Mouse (Mus musculus): ENCODE measurements around the gene Gapvd1. TPM values are rescaled to one million over a fixed set of nuclear protein-coding genes. Genes with fewer than 3 reads are reported as not detected.

The Gapvd1 gene
- total and polyA plus RNA-seq, 2 experiments = 10.6 to 32.4 TPM

- DNase-seq (ENCODE audit: extremely low read depth, low read depth, low spot score) = no peak
- H3K27ac ChIP-seq (replicated peaks; ENCODE audit: insufficient read depth, low read depth, low read length) = no peak overlapping the region
- no peak overlapping the region for H3K9ac ChIP-seq (ENCODE audit: low read depth, low read length)
- WGBS = 40% methylated on average over 2 of the region's 2 CpGs
- no peak for TF ChIP-seq CTCF (IDR thresholded peaks at IDR 0.05; ENCODE audit: low read depth, low read length)
- TF ChIP-seq POLR2A (IDR thresholded peaks at IDR 0.05; ENCODE audit: extremely low read depth, insufficient read depth, low read length) = no peak
- no peak overlapping the region for H3K4me3 ChIP-seq (ENCODE audit: insufficient read depth, low read depth, low read length)
- H3K79me2 ChIP-seq (ENCODE audit: control insufficient read depth, insufficient read depth, low read length) = peaks cover 31% of the 10 kb centered on the region
- H3K4me1 ChIP-seq (ENCODE audit: control insufficient read depth, insufficient read depth, low read length) = peaks cover 18% of the 10 kb centered on the region
- no peaks in the 10 kb centered on the region; the same call in none of the 2 replicates for H3K36me3 ChIP-seq (ENCODE audit: control insufficient read depth, insufficient read depth, low read length)
- no peaks in the 10 kb centered on the region for H3K27me3 ChIP-seq (ENCODE audit: control insufficient read depth, insufficient read depth, low read length)
These were observed 4.8 kb downstream of the Gapvd1 start for GRCm38 (mm10) chr2:34750245-34750644.

GRCm38 (mm10) chr2:34748479-34748878 lies 6.6 kb downstream of the Gapvd1 start:
- TF ChIP-seq CTCF (IDR thresholded peaks at IDR 0.05; ENCODE audit: low read depth, low read length) = no peak
- TF ChIP-seq POLR2A (IDR thresholded peaks at IDR 0.05; ENCODE audit: extremely low read depth, insufficient read depth, low read length) = no peak
- Histone ChIP-seq H3K79me2 (ENCODE audit: control insufficient read depth, insufficient read depth, low read length) (peaks cover 27% of the 10 kb centered on the region), H3K36me3 (ENCODE audit: control insufficient read depth, insufficient read depth, low read length) (peaks cover 3% of the 10 kb centered on the region), H3K9ac (ENCODE audit: low read depth, low read length) (no peak overlapping the region; the same call in 1 of the 2 replicates), H3K27ac (replicated peaks; ENCODE audit: insufficient read depth, low read depth, low read length) (no peak overlapping the region), H3K27me3 (ENCODE audit: control insufficient read depth, insufficient read depth, low read length) (no peaks in the 10 kb centered on the region), H3K4me3 (ENCODE audit: insufficient read depth, low read depth, low read length) (no peak overlapping the region), H3K4me1 (ENCODE audit: control insufficient read depth, insufficient read depth, low read length) (peaks cover 15% of the 10 kb centered on the region)
- no peak for DNase-seq (ENCODE audit: extremely low read depth, low read depth, low spot score)
- 45% methylated on average over 4 of the region's 4 CpGs for WGBS

DNA sequence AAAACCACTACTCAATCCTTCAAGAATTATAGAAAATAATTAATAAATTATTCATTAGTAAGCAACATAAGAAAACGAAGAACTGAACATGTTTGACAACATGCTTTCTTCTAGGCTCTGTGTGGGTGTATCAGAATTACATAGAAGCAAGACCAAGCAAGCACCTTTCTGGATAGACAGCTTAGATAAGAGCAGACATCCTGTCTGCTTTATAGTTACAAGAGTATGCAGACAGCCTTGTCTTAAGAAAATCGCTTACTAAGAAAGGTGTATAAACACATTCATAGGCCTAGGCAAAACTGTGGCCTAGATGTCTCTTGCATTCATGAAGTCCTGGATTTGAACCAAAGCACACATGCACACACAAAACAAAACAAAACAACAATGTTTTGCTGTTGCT lies 9.4 kb downstream of the Gapvd1 start:
- no peak overlapping the region for H3K27ac ChIP-seq (replicated peaks; ENCODE audit: insufficient read depth, low read depth, low read length)
- no peak for DNase-seq (ENCODE audit: extremely low read depth, low read depth, low spot score)
- no peak overlapping the region for H3K4me3 ChIP-seq (ENCODE audit: insufficient read depth, low read depth, low read length)
- peaks cover 13% of the 10 kb centered on the region; the same call in 1 of the 2 replicates for H3K4me1 ChIP-seq (ENCODE audit: control insufficient read depth, insufficient read depth, low read length)
- H3K36me3 ChIP-seq (ENCODE audit: control insufficient read depth, insufficient read depth, low read length) = peaks cover 3% of the 10 kb centered on the region
- H3K27me3 ChIP-seq (ENCODE audit: control insufficient read depth, insufficient read depth, low read length) = no peaks in the 10 kb centered on the region
- WGBS = 77% methylated on average over 2 of the region's 2 CpGs
- H3K9ac ChIP-seq (ENCODE audit: low read depth, low read length) = no peak overlapping the region
- no peak for TF ChIP-seq CTCF (IDR thresholded peaks at IDR 0.05; ENCODE audit: low read depth, low read length)
- no peak for TF ChIP-seq POLR2A (IDR thresholded peaks at IDR 0.05; ENCODE audit: extremely low read depth, insufficient read depth, low read length)
- peaks cover 27% of the 10 kb centered on the region for H3K79me2 ChIP-seq (ENCODE audit: control insufficient read depth, insufficient read depth, low read length)

- DNase-seq (ENCODE audit: extremely low read depth, low read depth, low spot score) = no peak
- TF ChIP-seq POLR2A (IDR thresholded peaks at IDR 0.05; ENCODE audit: extremely low read depth, insufficient read depth, low read length) (no peak), CTCF (IDR thresholded peaks at IDR 0.05; ENCODE audit: low read depth, low read length) (no peak)
- peaks cover 3% of the 10 kb centered on the region for H3K36me3 ChIP-seq (ENCODE audit: control insufficient read depth, insufficient read depth, low read length)
- 97% methylated on average over 8 of the region's 8 CpGs for WGBS
- no peak overlapping the region for H3K27ac ChIP-seq (replicated peaks; ENCODE audit: insufficient read depth, low read depth, low read length)
- peaks cover 9% of the 10 kb centered on the region; the same call in 1 of the 2 replicates for H3K4me1 ChIP-seq (ENCODE audit: control insufficient read depth, insufficient read depth, low read length)
- no peaks in the 10 kb centered on the region for H3K27me3 ChIP-seq (ENCODE audit: control insufficient read depth, insufficient read depth, low read length)
- peaks cover 24% of the 10 kb centered on the region for H3K79me2 ChIP-seq (ENCODE audit: control insufficient read depth, insufficient read depth, low read length)
- no peak overlapping the region for H3K4me3 ChIP-seq (ENCODE audit: insufficient read depth, low read depth, low read length)
- no peak overlapping the region for H3K9ac ChIP-seq (ENCODE audit: low read depth, low read length)
These were observed 10.6 kb downstream of the Gapvd1 start for GRCm38 (mm10) chr2:34744476-34744875.

- 87% methylated on average over 8 of the region's 8 CpGs for WGBS
- DNase-seq (ENCODE audit: extremely low read depth, low read depth, low spot score) = no peak
- peaks cover 3% of the 10 kb centered on the region for H3K36me3 ChIP-seq (ENCODE audit: control insufficient read depth, insufficient read depth, low read length)
- TF ChIP-seq CTCF (IDR thresholded peaks at IDR 0.05; ENCODE audit: low read depth, low read length) = no peak
- TF ChIP-seq POLR2A (IDR thresholded peaks at IDR 0.05; ENCODE audit: extremely low read depth, insufficient read depth, low read length) = no peak
- H3K27me3 ChIP-seq (ENCODE audit: control insufficient read depth, insufficient read depth, low read length) = no peaks in the 10 kb centered on the region
- no peak overlapping the region for H3K9ac ChIP-seq (ENCODE audit: low read depth, low read length)
- H3K4me3 ChIP-seq (ENCODE audit: insufficient read depth, low read depth, low read length) = no peak overlapping the region
- H3K79me2 ChIP-seq (ENCODE audit: control insufficient read depth, insufficient read depth, low read length) = peaks cover 15% of the 10 kb centered on the region
- H3K27ac ChIP-seq (replicated peaks; ENCODE audit: insufficient read depth, low read depth, low read length) = no peak overlapping the region
- no peaks in the 10 kb centered on the region; the same call in 1 of the 2 replicates for H3K4me1 ChIP-seq (ENCODE audit: control insufficient read depth, insufficient read depth, low read length)
These were observed 12.4 kb downstream of the Gapvd1 start for GRCm38 (mm10) chr2:34742675-34743074.

GRCm38 (mm10) chr2:34741390-34742159 lies 13.5 kb downstream of the Gapvd1 start:
- DNase-seq (ENCODE audit: extremely low read depth, low read depth, low spot score) = no peak
- Histone ChIP-seq H3K36me3 (ENCODE audit: control insufficient read depth, insufficient read depth, low read length) (peaks cover 3% of the 10 kb centered on the region), H3K79me2 (ENCODE audit: control insufficient read depth, insufficient read depth, low read length) (peaks cover 19% of the 10 kb centered on the region), H3K9ac (ENCODE audit: low read depth, low read length) (no peak overlapping the region), H3K4me3 (ENCODE audit: insufficient read depth, low read depth, low read length) (no peak overlapping the region), H3K27ac (replicated peaks; ENCODE audit: insufficient read depth, low read depth, low read length) (no peak overlapping the region), H3K4me1 (ENCODE audit: control insufficient read depth, insufficient read depth, low read length) (peaks cover 3% of the 10 kb centered on the region), H3K27me3 (ENCODE audit: control insufficient read depth, insufficient read depth, low read length) (no peaks in the 10 kb centered on the region)
- TF ChIP-seq CTCF (IDR thresholded peaks at IDR 0.05; ENCODE audit: low read depth, low read length) = no peak
- no peak for TF ChIP-seq POLR2A (IDR thresholded peaks at IDR 0.05; ENCODE audit: extremely low read depth, insufficient read depth, low read length)
- 84% methylated on average over 12 of the region's 12 CpGs for WGBS
